Mouse (Mus musculus) R1 (cell line): ENCODE measurements at regions not wholly inside any gene's neighbourhood (a gene's known extent, or its start where the extent isn't known, plus 50 kb on each side); places are given as distances from the start of the nearest gene placed in this dataset.
A peak's percentile ranks its signal among the peaks of the same experiment; 100 is the strongest.

Source experiments
- DNase-seq: peaks from one replicate; pipeline ENCODE4 v3.0.0-alpha.2; 2018; ENCODE audit warnings: low read depth, low spot score

DNA sequence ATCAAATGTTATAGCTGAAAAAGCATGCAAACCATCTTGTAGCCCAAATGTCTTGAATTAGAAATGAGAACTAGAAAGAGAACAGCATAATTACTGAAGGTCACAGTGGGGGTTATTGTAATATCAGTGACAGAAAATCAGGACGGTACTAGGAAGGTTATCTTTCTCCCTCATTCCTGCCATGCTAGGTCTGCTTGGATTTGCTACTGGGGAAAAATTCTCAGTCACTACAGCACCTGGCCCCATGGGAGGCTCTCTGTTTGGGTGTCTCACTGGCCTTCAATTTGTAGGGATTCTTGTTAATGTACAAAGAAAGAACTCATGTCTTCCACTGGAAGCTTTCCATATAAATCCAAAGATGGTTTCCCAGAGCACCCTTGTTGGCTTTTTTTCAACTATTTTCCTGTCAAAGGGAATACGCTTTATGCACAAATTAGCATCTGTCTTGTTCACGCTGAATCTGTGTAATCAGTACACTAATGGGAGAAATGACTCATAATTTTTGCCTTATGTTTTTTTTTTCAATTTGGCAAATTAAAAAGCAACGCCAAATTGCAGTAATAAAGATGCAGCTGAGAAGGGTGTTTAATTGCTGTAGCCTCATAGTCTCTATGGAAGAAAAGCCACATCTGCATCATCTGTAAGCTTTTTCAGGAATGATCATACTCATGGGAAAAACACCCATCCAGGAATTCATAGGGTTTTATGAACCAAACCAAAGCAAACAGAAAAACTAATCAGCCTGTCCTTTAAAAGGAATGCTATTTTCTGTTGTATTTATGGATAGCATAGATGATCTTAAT, 290.2 kb upstream of the Arhgef26 start:
- DNase-seq: no peak

DNA sequence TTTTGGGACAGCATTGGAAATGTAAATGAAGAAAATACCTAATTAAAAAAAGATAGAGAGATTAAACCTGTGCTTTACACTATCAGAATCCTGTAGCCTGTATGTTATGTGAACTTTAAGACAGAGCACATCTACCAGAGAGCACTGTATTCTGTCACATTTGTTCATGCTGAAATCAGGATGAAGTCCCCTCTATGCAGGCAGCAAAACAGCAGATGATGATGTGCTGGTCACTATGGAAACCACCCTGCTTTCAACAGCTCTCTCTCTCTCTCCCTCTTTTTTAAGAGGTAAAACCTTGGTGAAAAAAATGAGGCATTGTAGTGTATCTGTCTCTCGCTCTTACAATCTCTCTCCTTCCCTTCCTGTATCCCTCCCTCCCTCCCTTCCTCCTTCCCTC, 283.9 kb upstream of the Arhgef26 start:
- no peak for DNase-seq

DNA sequence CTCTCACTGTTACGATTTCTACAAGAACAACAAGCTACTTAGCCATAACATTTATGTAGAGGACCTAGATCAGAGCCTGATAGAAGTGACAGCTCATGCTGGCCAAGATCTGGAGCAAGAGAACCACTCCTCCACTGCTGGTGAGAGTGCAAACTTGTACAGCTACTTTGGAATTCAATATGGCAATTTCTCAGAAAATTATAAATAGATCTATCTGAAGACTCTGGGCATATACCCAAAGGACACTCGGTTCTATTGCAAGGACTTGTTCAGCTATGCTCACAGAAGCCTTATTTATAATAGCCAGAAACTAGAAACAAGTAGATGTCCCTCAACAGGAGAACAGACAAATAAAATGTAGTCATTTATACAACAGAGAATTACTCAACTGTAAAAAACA, 259.6 kb upstream of the Arhgef26 start:
- DNase-seq: no peak

DNA sequence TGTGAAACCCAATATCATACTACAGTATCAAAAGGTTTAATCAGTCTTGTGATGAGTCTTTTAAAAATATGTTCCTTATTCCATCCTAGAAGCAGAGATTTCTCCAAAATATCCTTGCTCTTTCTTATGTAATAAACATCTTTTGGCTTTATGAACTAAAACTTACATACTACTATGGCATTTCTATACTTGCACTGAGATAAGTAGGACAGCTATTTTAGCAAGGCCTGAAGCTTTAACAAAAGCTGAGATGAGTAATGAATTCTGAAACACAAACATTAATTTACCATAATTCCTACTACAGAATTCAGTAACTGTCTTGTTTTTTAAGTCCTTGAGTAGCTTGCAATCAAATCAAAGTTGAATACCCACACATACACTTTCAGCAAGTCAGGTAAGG, 252.6 kb upstream of the Arhgef26 start:
- DNase-seq: no peak

DNA sequence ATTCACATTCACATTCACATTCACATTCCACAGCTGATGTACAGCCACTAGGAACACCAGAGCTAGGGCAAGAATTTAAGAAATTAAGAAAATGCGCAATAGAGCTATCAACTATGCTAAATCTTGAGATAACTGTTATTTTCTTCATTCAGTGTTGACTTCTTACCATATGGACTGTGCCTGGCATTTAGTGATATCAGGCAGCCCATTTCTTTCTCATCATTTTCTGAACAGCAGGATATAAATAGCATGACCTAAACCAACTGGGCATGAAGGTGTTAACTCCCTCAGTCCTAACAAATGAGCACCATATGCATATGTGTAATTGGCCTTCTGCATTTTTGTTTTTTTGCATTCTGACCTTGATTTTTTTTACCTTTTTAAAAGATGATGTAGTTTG, 250.9 kb upstream of the Arhgef26 start:
- DNase-seq: peak; percentile 5

DNA sequence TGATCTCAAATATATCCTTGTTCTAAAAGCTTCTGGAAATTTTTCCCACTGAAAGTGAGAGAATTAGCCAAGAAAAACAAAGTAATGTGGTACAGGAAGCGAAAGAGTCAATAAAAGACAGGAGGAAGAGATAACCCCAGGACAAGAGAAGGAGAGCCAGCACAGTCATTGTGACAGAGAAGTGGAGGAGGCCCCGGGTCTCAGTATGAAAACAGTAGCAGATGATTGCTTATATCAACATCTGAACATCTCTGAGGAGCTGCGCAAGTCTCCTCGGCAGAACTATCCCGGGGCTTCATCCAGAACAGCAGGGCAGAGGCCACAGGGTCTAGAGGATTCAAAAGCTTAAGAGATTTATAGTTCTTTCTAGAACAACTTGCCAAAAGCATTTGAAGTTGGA, 235.0 kb upstream of the Arhgef26 start:
- no peak for DNase-seq

DNA sequence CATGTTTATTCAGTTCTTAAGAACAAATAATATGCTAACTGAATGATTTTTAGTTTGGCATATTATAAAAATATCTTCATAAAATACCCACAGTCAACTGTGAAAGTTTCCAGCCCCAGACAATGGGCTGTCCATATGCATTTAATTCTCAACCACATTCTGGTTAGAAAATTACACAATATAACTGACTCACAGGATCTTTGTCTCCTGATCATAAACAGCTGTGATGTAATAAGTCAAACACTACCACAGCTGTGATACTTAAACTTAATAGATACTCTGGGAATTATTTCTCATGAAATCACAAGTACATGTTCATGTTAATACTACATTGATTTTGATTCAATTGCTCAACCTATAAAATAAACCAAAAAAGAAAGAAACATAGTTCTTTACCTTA, 234.3 kb upstream of the Arhgef26 start:
- DNase-seq: no peak

DNA sequence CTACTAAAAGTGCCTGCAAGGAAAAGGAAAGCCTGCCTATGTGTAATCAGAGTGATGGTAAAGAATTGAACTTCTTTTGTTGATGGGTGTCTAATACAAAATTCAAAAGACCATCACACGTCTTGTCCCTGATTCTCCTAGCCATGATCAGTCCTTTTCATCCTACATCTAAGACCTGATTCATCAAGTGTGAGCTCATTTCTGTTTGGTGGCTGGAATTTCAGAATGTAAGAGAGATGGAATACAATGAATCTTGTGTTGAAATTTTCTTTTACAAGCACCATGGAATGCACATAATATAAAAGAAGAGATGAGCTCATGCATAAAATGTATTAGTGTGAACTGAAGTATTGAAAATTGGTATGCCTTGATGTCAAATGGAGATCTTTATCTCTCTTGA, 233.6 kb upstream of the Arhgef26 start:
- no peak for DNase-seq

DNA sequence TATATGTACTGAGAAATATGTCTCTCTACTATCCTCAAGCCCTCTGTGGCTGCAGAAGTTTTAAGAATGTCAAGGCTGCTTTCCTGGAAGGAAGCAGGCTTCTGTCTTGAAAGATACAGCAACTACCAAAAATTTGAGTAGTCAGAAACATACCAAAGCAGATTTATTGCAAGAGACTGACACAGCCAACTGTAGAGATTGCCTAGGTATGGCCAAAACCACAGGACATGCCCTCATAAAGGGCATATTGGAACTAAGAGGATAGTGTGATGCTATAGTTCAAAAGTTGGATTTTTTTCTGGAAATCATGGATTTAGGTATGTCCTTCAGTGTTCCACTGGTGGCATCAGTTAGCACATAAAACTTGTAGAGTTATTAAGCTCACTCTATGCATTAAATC, 230.8 kb upstream of the Arhgef26 start:
- DNase-seq: no peak
